Mouse (Mus musculus): ENCODE measurements around the gene Trip4. TPM values are rescaled to one million over a fixed set of nuclear protein-coding genes. Genes with fewer than 3 reads are reported as not detected.

The Trip4 gene
- polyA plus RNA-seq, 1 experiment from 2014 or later: 10.9 TPM

GRCm38 (mm10) chr9:65826226-65826587 is 82.4 kb downstream of the Trip4 start:
- WGBS (ENCODE audit: insufficient replicate concordance): 4% methylated on average over 4 of the region's 4 CpGs
- peak overlapping the region; percentile 94 for H3K27ac ChIP-seq (replicated peaks)
- peak; percentile 45 for ATAC-seq (ENCODE audit: insufficient read depth)
- peaks cover 70% of the 10 kb centered on the region for H3K4me1 ChIP-seq (replicated peaks)
- no peaks in the 10 kb centered on the region for H3K9me3 ChIP-seq (replicated peaks)
- H3K4me2 ChIP-seq: peak overlapping the region; percentile 92
- no peaks in the 10 kb centered on the region for H3K27me3 ChIP-seq
- peak overlapping the region; percentile 87 for H3K4me3 ChIP-seq (replicated peaks)
- peak overlapping the region; percentile 87 for H3K9ac ChIP-seq
- H3K36me3 ChIP-seq (replicated peaks): no peaks in the 10 kb centered on the region

DNA sequence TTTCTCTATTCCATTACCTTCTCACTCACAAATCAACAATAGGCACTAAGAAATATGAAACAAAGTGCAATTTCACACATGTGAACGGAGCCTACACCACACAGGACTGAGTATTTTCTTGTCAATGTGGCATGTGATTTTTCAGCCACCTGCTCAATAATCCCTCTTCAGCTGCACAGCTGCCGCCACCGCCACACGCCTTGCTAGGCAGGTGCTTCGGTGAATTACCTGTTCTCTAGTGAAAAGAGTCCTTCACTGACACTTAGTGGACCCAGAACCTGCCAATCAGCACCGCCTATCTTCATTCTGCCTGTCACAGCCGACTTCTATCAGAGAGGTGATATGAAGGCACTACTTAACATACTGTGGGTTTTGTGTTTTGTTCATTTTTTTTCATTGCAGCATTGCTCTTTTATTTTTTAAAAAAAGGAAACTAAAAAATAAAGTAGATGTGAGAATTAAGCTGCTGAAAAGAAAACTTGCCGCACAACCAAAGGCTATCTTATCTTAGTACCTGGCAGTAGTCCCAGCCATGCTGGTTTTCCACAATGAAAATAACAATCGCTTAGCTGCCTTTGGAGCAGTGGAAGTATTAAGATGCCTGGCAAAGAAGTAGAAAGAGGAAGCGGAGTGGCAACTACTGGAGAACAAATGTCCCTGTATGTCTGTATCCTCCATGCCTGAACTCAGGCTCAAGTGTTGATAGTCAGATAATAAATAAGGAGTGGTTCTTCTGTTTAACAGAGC is 84.7 kb downstream of the Trip4 start:
- WGBS (ENCODE audit: insufficient replicate concordance): 53% methylated on average over 10 of the region's 10 CpGs
- H3K4me3 ChIP-seq (replicated peaks): peak overlapping the region; percentile 23; the same call in 1 of the 2 replicates
- no peaks in the 10 kb centered on the region for H3K36me3 ChIP-seq (replicated peaks)
- peak overlapping the region; percentile 46 for H3K27ac ChIP-seq (replicated peaks)
- H3K4me1 ChIP-seq (replicated peaks): peaks cover 73% of the 10 kb centered on the region
- ATAC-seq (ENCODE audit: insufficient read depth): no peak
- peak overlapping the region; percentile 44 for H3K4me2 ChIP-seq
- no peaks in the 10 kb centered on the region for H3K9me3 ChIP-seq (replicated peaks)
- H3K27me3 ChIP-seq: no peaks in the 10 kb centered on the region
- no peak overlapping the region; the same call in 1 of the 2 replicates for H3K9ac ChIP-seq

DNA sequence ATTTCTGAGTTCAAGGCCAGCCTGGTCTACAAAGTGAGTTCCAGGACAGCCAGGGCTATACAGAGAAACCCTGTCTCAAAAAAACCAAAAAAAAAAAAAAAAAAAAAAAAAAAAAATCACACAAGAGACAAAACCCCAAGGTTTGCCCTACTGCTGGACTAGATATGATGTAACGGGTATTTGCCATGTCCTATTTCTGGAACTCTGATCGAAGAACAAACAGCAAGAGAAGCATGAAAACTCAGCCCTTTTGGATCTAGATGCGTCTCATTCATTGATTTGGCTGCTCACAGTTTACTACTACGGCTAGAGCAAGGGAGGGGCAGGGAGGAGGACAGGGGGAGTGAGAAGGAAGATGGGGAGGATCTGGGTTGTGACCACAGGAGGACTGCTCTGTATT is 86.6 kb downstream of the Trip4 start:
- Histone ChIP-seq H3K4me3 (replicated peaks) (no peak overlapping the region), H3K36me3 (replicated peaks) (no peaks in the 10 kb centered on the region), H3K27me3 (no peaks in the 10 kb centered on the region), H3K9me3 (replicated peaks) (no peaks in the 10 kb centered on the region), H3K27ac (replicated peaks) (no peak overlapping the region), H3K4me1 (replicated peaks) (peaks cover 66% of the 10 kb centered on the region), H3K9ac (no peak overlapping the region), H3K4me2 (no peak overlapping the region)
- WGBS (ENCODE audit: insufficient replicate concordance): 57% methylated on average over 4 of the region's 4 CpGs
- ATAC-seq (ENCODE audit: insufficient read depth): no peak

- Histone ChIP-seq H3K27ac (replicated peaks) (no peak overlapping the region), H3K36me3 (replicated peaks) (no peaks in the 10 kb centered on the region), H3K9ac (no peak overlapping the region), H3K4me1 (replicated peaks) (peaks cover 57% of the 10 kb centered on the region), H3K27me3 (no peaks in the 10 kb centered on the region), H3K4me3 (replicated peaks) (no peak overlapping the region), H3K9me3 (replicated peaks) (no peaks in the 10 kb centered on the region), H3K4me2 (no peak overlapping the region)
- 68% methylated on average over 2 of the region's 2 CpGs for WGBS (ENCODE audit: insufficient replicate concordance)
- ATAC-seq (ENCODE audit: insufficient read depth): no peak
These were observed 88.3 kb downstream of the Trip4 start for GRCm38 (mm10) chr9:65820301-65820700.

- WGBS (ENCODE audit: insufficient replicate concordance): 89% methylated on average over 2 of the region's 2 CpGs
- Histone ChIP-seq H3K4me1 (replicated peaks) (peaks cover 48% of the 10 kb centered on the region), H3K36me3 (replicated peaks) (no peaks in the 10 kb centered on the region), H3K4me2 (no peak overlapping the region), H3K9ac (no peak overlapping the region), H3K4me3 (replicated peaks) (no peak overlapping the region), H3K27me3 (no peaks in the 10 kb centered on the region), H3K27ac (replicated peaks) (no peak overlapping the region), H3K9me3 (replicated peaks) (no peaks in the 10 kb centered on the region)
- no peak for ATAC-seq (ENCODE audit: insufficient read depth)
These were observed 90.2 kb downstream of the Trip4 start for GRCm38 (mm10) chr9:65818402-65818801.

DNA sequence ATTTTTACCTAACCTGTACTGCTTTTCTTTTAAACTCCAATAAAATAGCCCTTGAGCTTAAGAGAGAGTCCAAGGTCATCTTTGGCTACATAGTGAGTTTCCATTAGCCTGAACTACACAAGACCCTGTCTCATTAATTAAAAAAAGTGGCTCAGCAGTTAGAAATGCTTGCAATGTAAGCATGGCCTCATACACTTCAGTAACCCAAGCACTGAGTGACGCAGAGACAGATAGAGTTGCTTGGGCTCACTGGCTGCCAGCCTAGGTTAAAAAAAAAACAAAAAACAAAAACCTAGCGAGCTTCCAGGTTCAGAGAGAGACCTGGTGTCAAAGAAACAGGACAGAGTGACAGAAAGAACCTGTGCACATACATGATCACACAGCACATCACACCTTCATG is 95.8 kb downstream of the Trip4 start:
- no peaks in the 10 kb centered on the region for H3K27me3 ChIP-seq
- 50% methylated on average over 2 of the region's 2 CpGs for WGBS (ENCODE audit: insufficient replicate concordance)
- H3K9ac ChIP-seq: no peak overlapping the region
- H3K4me3 ChIP-seq (replicated peaks): no peak overlapping the region
- peaks cover 29% of the 10 kb centered on the region for H3K4me1 ChIP-seq (replicated peaks)
- no peaks in the 10 kb centered on the region; the same call in 1 of the 2 replicates for H3K36me3 ChIP-seq (replicated peaks)
- H3K9me3 ChIP-seq (replicated peaks): no peaks in the 10 kb centered on the region
- no peak overlapping the region for H3K27ac ChIP-seq (replicated peaks)
- ATAC-seq (ENCODE audit: insufficient read depth): no peak
- no peak overlapping the region for H3K4me2 ChIP-seq

- H3K9ac ChIP-seq: no peak overlapping the region
- H3K36me3 ChIP-seq (replicated peaks): no peaks in the 10 kb centered on the region; the same call in 1 of the 2 replicates
- WGBS (ENCODE audit: insufficient replicate concordance): 30% methylated on average over 1 of the region's 1 CpGs
- H3K27ac ChIP-seq (replicated peaks): no peak overlapping the region
- H3K27me3 ChIP-seq: no peaks in the 10 kb centered on the region
- H3K4me1 ChIP-seq (replicated peaks): peaks cover 24% of the 10 kb centered on the region
- no peak for ATAC-seq (ENCODE audit: insufficient read depth)
- no peak overlapping the region for H3K4me2 ChIP-seq
- no peaks in the 10 kb centered on the region for H3K9me3 ChIP-seq (replicated peaks)
- no peak overlapping the region for H3K4me3 ChIP-seq (replicated peaks)
These were observed 96.8 kb downstream of the Trip4 start for GRCm38 (mm10) chr9:65811784-65812183.

- H3K27me3 ChIP-seq: no peaks in the 10 kb centered on the region
- WGBS (ENCODE audit: insufficient replicate concordance): 61% methylated on average over 1 of the region's 1 CpGs
- peaks cover 10% of the 10 kb centered on the region; the same call in 1 of the 2 replicates for H3K4me1 ChIP-seq (replicated peaks)
- no peaks in the 10 kb centered on the region for H3K9me3 ChIP-seq (replicated peaks)
- H3K4me3 ChIP-seq (replicated peaks): no peak overlapping the region
- H3K9ac ChIP-seq: no peak overlapping the region
- H3K27ac ChIP-seq (replicated peaks): no peak overlapping the region
- no peak overlapping the region for H3K4me2 ChIP-seq
- H3K36me3 ChIP-seq (replicated peaks): no peaks in the 10 kb centered on the region; the same call in 1 of the 2 replicates
- no peak for ATAC-seq (ENCODE audit: insufficient read depth)
These were observed 100.8 kb downstream of the Trip4 start for GRCm38 (mm10) chr9:65807818-65808217.

DNA sequence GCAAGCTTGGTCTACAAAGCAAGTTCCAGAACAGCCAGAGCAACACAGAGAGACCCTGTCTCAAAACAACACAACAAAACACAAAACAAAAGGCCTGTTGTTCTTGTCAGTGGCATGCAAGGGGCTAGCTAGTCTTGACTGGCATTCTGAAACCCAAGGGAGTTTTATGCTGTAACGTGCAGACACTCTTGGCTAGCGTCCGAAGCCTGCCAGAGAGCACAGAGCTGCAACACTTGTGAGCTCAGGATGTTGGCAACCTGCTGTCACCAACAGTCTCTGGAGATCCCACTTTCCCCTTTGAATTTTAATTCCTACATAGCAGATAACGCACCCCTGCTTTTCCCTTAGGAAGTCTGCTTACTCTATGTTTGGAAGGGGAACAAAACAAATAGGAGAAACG is 101.3 kb downstream of the Trip4 start:
- Histone ChIP-seq H3K4me2 (no peak overlapping the region), H3K9me3 (replicated peaks) (no peaks in the 10 kb centered on the region), H3K9ac (no peak overlapping the region), H3K4me1 (replicated peaks) (peaks cover 8% of the 10 kb centered on the region; the same call in 1 of the 2 replicates), H3K27me3 (no peaks in the 10 kb centered on the region), H3K4me3 (replicated peaks) (no peak overlapping the region), H3K27ac (replicated peaks) (no peak overlapping the region), H3K36me3 (replicated peaks) (no peaks in the 10 kb centered on the region; the same call in 1 of the 2 replicates)
- WGBS (ENCODE audit: insufficient replicate concordance): 70% methylated on average over 5 of the region's 5 CpGs
- no peak for ATAC-seq (ENCODE audit: insufficient read depth)

GRCm38 (mm10) chr9:65799770-65800169 is 108.8 kb downstream of the Trip4 start:
- H3K27me3 ChIP-seq: no peaks in the 10 kb centered on the region
- no peak overlapping the region for H3K4me3 ChIP-seq (replicated peaks)
- no peak for ATAC-seq (ENCODE audit: insufficient read depth)
- H3K4me1 ChIP-seq (replicated peaks): peaks cover 17% of the 10 kb centered on the region
- no peak overlapping the region for H3K27ac ChIP-seq (replicated peaks)
- H3K9ac ChIP-seq: no peak overlapping the region
- H3K9me3 ChIP-seq (replicated peaks): no peaks in the 10 kb centered on the region
- H3K36me3 ChIP-seq (replicated peaks): peaks cover 5% of the 10 kb centered on the region
- 79% methylated on average over 4 of the region's 4 CpGs for WGBS (ENCODE audit: insufficient replicate concordance)
- H3K4me2 ChIP-seq: no peak overlapping the region

- 55% methylated on average over 2 of the region's 2 CpGs for WGBS (ENCODE audit: insufficient replicate concordance)
- no peak overlapping the region for H3K4me2 ChIP-seq
These were observed 112.9 kb downstream of the Trip4 start for GRCm38 (mm10) chr9:65795651-65796050.

DNA sequence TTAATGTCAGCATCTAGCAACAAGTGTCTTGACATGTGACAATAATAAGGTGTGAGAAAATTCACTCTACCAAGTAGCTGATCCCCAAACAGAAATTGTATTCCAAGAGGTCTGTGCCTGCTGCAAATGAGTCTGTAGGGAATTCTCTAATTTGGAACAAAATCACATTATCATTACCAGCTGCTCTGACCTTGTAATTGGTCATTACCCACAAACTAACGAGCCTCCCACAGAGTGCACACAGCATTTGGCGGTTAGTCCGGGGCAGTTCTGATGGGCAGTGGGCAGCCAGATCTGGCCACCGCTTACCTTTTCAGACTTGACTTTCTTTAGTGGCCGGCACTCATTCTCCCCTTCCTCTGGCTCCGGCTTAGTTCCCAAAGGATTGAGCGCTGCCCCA is 114.3 kb downstream of the Trip4 start:
- Histone ChIP-seq H3K9me3 (replicated peaks) (no peaks in the 10 kb centered on the region), H3K27me3 (no peaks in the 10 kb centered on the region), H3K4me1 (replicated peaks) (peaks cover 23% of the 10 kb centered on the region), H3K4me3 (replicated peaks) (no peak overlapping the region), H3K36me3 (replicated peaks) (peaks cover 10% of the 10 kb centered on the region), H3K27ac (replicated peaks) (no peak overlapping the region), H3K4me2 (no peak overlapping the region), H3K9ac (no peak overlapping the region)
- WGBS (ENCODE audit: insufficient replicate concordance): 88% methylated on average over 7 of the region's 7 CpGs
- ATAC-seq (ENCODE audit: insufficient read depth): no peak

More at GRCm38 (mm10) chr9:65795651-65796050, 112.9 kb downstream of the Trip4 start:
- Histone ChIP-seq H3K27ac (replicated peaks) (no peak overlapping the region), H3K4me1 (replicated peaks) (peaks cover 16% of the 10 kb centered on the region), H3K9ac (no peak overlapping the region), H3K9me3 (replicated peaks) (no peaks in the 10 kb centered on the region), H3K4me3 (replicated peaks) (no peak overlapping the region), H3K27me3 (no peaks in the 10 kb centered on the region), H3K36me3 (replicated peaks) (peaks cover 10% of the 10 kb centered on the region)
- no peak for ATAC-seq (ENCODE audit: insufficient read depth)
